Mouse (Mus musculus): ENCODE results near the gene Snai1. TPM values are rescaled to one million over a fixed set of nuclear protein-coding genes. Genes with fewer than 3 reads are reported as not detected.

Snai1 gene
- polyA plus RNA-seq, 2 experiments, result 67.9 to 123 TPM

GRCm38 (mm10) chr2:167583161-167583952 is 45.4 kb downstream of the Snai1 start:
- Histone ChIP-seq H3K27ac (replicated peaks; ENCODE audit: low read depth, low read length) (peak overlapping the region; percentile 55), H3K4me1 (ENCODE audit: control insufficient read depth, insufficient read depth, low read length) (peaks cover 36% of the 10 kb centered on the region), H3K4me2 (replicated peaks; ENCODE audit: low read depth, low read length, severe bottlenecking) (no peak overlapping the region), H3K9ac (ENCODE audit: low read depth, low read length, severe bottlenecking) (peak overlapping the region; percentile 21; the same call in 1 of the 2 replicates), H3K9me3 (ENCODE audit: control insufficient read depth, low read length) (no peaks in the 10 kb centered on the region), H3K4me3 (replicated peaks; ENCODE audit: low read length) (no peak overlapping the region), H3K36me3 (ENCODE audit: control insufficient read depth, insufficient read depth, low read length) (no peaks in the 10 kb centered on the region), H3K27me3 (ENCODE audit: control insufficient read depth, insufficient read depth, low read length) (no peaks in the 10 kb centered on the region)
- 10% methylated on average over 10 of the region's 10 CpGs for WGBS
- no peak for DNase-seq (ENCODE audit: low spot score)
- no peak for TF ChIP-seq POLR2A (IDR thresholded peaks at IDR 0.05; ENCODE audit: borderline replicate concordance, extremely low read depth, insufficient read depth, insufficient read length)
- no peak for ATAC-seq (ENCODE audit: low FRiP score, low read depth)

- H3K36me3 ChIP-seq (ENCODE audit: control insufficient read depth, insufficient read depth, low read length), result no peaks in the 10 kb centered on the region
- ATAC-seq (ENCODE audit: low FRiP score, low read depth) (no peak), DNase-seq (ENCODE audit: low spot score) (no peak)
- no peaks in the 10 kb centered on the region for H3K27me3 ChIP-seq (ENCODE audit: control insufficient read depth, insufficient read depth, low read length)
- H3K4me3 ChIP-seq (replicated peaks; ENCODE audit: low read length), result no peak overlapping the region
- H3K4me2 ChIP-seq (replicated peaks; ENCODE audit: low read depth, low read length, severe bottlenecking), result no peak overlapping the region
- 74% methylated on average over 2 of the region's 2 CpGs for WGBS
- H3K27ac ChIP-seq (replicated peaks; ENCODE audit: low read depth, low read length), result no peak overlapping the region
- H3K9me3 ChIP-seq (ENCODE audit: control insufficient read depth, low read length), result no peaks in the 10 kb centered on the region
- TF ChIP-seq POLR2A (IDR thresholded peaks at IDR 0.05; ENCODE audit: borderline replicate concordance, extremely low read depth, insufficient read depth, insufficient read length), result no peak
- H3K9ac ChIP-seq (ENCODE audit: low read depth, low read length, severe bottlenecking), result no peak overlapping the region
- H3K4me1 ChIP-seq (ENCODE audit: control insufficient read depth, insufficient read depth, low read length), result peaks cover 41% of the 10 kb centered on the region
Observed at GRCm38 (mm10) chr2:167585273-167585672, 47.3 kb downstream of the Snai1 start.

GRCm38 (mm10) chr2:167586041-167586440 is 48.0 kb downstream of the Snai1 start:
- 0 out of 2 replicates have a peak overlapping the region, but pooled peaks have one; percentile 49 for H3K27ac ChIP-seq (replicated peaks; ENCODE audit: low read depth, low read length)
- no peak overlapping the region for H3K4me2 ChIP-seq (replicated peaks; ENCODE audit: low read depth, low read length, severe bottlenecking)
- H3K4me3 ChIP-seq (replicated peaks; ENCODE audit: low read length), result no peak overlapping the region
- TF ChIP-seq POLR2A (IDR thresholded peaks at IDR 0.05; ENCODE audit: borderline replicate concordance, extremely low read depth, insufficient read depth, insufficient read length), result no peak
- no peaks in the 10 kb centered on the region for H3K36me3 ChIP-seq (ENCODE audit: control insufficient read depth, insufficient read depth, low read length)
- WGBS, result 15% methylated on average over 8 of the region's 8 CpGs
- H3K9ac ChIP-seq (ENCODE audit: low read depth, low read length, severe bottlenecking), result peak overlapping the region; percentile 25; the same call in 1 of the 2 replicates
- no peaks in the 10 kb centered on the region for H3K27me3 ChIP-seq (ENCODE audit: control insufficient read depth, insufficient read depth, low read length)
- H3K9me3 ChIP-seq (ENCODE audit: control insufficient read depth, low read length), result no peaks in the 10 kb centered on the region
- H3K4me1 ChIP-seq (ENCODE audit: control insufficient read depth, insufficient read depth, low read length), result peaks cover 41% of the 10 kb centered on the region
- DNase-seq (ENCODE audit: low spot score) (no peak), ATAC-seq (ENCODE audit: low FRiP score, low read depth) (no peak)

GRCm38 (mm10) chr2:167586976-167587375 is 49.0 kb downstream of the Snai1 start:
- H3K27me3 ChIP-seq (ENCODE audit: control insufficient read depth, insufficient read depth, low read length), result no peaks in the 10 kb centered on the region
- no peaks in the 10 kb centered on the region for H3K36me3 ChIP-seq (ENCODE audit: control insufficient read depth, insufficient read depth, low read length)
- H3K27ac ChIP-seq (replicated peaks; ENCODE audit: low read depth, low read length), result no peak overlapping the region
- peaks cover 37% of the 10 kb centered on the region for H3K4me1 ChIP-seq (ENCODE audit: control insufficient read depth, insufficient read depth, low read length)
- H3K9me3 ChIP-seq (ENCODE audit: control insufficient read depth, low read length), result no peaks in the 10 kb centered on the region
- DNase-seq (ENCODE audit: low spot score) (no peak), ATAC-seq (ENCODE audit: low FRiP score, low read depth) (no peak)
- WGBS, result 20% methylated on average over 9 of the region's 9 CpGs
- H3K4me3 ChIP-seq (replicated peaks; ENCODE audit: low read length), result no peak overlapping the region
- TF ChIP-seq POLR2A (IDR thresholded peaks at IDR 0.05; ENCODE audit: borderline replicate concordance, extremely low read depth, insufficient read depth, insufficient read length), result no peak
- H3K4me2 ChIP-seq (replicated peaks; ENCODE audit: low read depth, low read length, severe bottlenecking), result no peak overlapping the region
- H3K9ac ChIP-seq (ENCODE audit: low read depth, low read length, severe bottlenecking), result no peak overlapping the region

- Histone ChIP-seq H3K27ac (replicated peaks; ENCODE audit: low read depth, low read length) (no peak overlapping the region), H3K27me3 (ENCODE audit: control insufficient read depth, insufficient read depth, low read length) (no peaks in the 10 kb centered on the region), H3K4me2 (replicated peaks; ENCODE audit: low read depth, low read length, severe bottlenecking) (0 out of 2 replicates have a peak overlapping the region, but pooled peaks have one; percentile 1), H3K9me3 (ENCODE audit: control insufficient read depth, low read length) (no peaks in the 10 kb centered on the region), H3K4me1 (ENCODE audit: control insufficient read depth, insufficient read depth, low read length) (peaks cover 34% of the 10 kb centered on the region), H3K9ac (ENCODE audit: low read depth, low read length, severe bottlenecking) (peak overlapping the region; percentile 7; the same call in 1 of the 2 replicates), H3K36me3 (ENCODE audit: control insufficient read depth, insufficient read depth, low read length) (no peaks in the 10 kb centered on the region), H3K4me3 (replicated peaks; ENCODE audit: low read length) (no peak overlapping the region)
- WGBS, result 23% methylated on average over 20 of the region's 21 CpGs
- no peak for ATAC-seq (ENCODE audit: low FRiP score, low read depth)
- DNase-seq (ENCODE audit: low spot score), result no peak
- no peak for TF ChIP-seq POLR2A (IDR thresholded peaks at IDR 0.05; ENCODE audit: borderline replicate concordance, extremely low read depth, insufficient read depth, insufficient read length)
Observed at GRCm38 (mm10) chr2:167588774-167589577, 51.0 kb downstream of the Snai1 start.

Other genes with a start within 250 kb of the Snai1 start
- 21.8 and 23.6 TPM in 2 replicates for gene B4galt5, start 189.0 kb upstream of the Snai1 start, polyA plus RNA-seq (2012; rRNA removed)
- 23.2 and 24.5 TPM in 2 replicates for gene B4galt5, start 189.0 kb upstream of the Snai1 start, polyA plus RNA-seq (2014; fragmentation: Nextera tagmentation; extraction: Ambion mirVana)
- 43.0 and 62.1 TPM in 2 replicates for gene Slc9a8, start 116.5 kb upstream of the Snai1 start, polyA plus RNA-seq (2012; rRNA removed)
- gene Slc9a8, start 116.5 kb upstream of the Snai1 start, polyA plus RNA-seq (2014; fragmentation: Nextera tagmentation; extraction: Ambion mirVana), result 16.7 and 20.1 TPM in 2 replicates
- 83.6 and 102 TPM in 2 replicates for gene Rnf114, start 45.5 kb upstream of the Snai1 start, polyA plus RNA-seq (2012; rRNA removed)
- gene Rnf114, start 45.5 kb upstream of the Snai1 start, polyA plus RNA-seq (2014; fragmentation: Nextera tagmentation; extraction: Ambion mirVana), result 78.1 and 81.9 TPM in 2 replicates
- 17.8 and 23.0 TPM in 2 replicates for gene Spata2, start 45.3 kb upstream of the Snai1 start, polyA plus RNA-seq (2012; rRNA removed)
- gene Spata2, start 45.3 kb upstream of the Snai1 start, polyA plus RNA-seq (2014; fragmentation: Nextera tagmentation; extraction: Ambion mirVana), result 12.3 and 12.4 TPM in 2 replicates
- 137 and 158 TPM in 2 replicates for gene Ube2v1, start 93.9 kb downstream of the Snai1 start, polyA plus RNA-seq (2012; rRNA removed)
- gene Ube2v1, start 93.9 kb downstream of the Snai1 start, polyA plus RNA-seq (2014; fragmentation: Nextera tagmentation; extraction: Ambion mirVana), result 269 and 270 TPM in 2 replicates
- gene Gm20431, start 123.3 kb downstream of the Snai1 start, polyA plus RNA-seq (2012; rRNA removed), result 6.1 and 11.0 TPM in 2 replicates
- 7.5 and 16.3 TPM in 2 replicates for gene Gm20431, start 123.3 kb downstream of the Snai1 start, polyA plus RNA-seq (2014; fragmentation: Nextera tagmentation; extraction: Ambion mirVana)
- 29.7 and 36.0 TPM in 2 replicates for gene Cebpb, start 150.7 kb downstream of the Snai1 start, polyA plus RNA-seq (2012; rRNA removed)
- 20.6 and 27.4 TPM in 2 replicates for gene Cebpb, start 150.7 kb downstream of the Snai1 start, polyA plus RNA-seq (2014; fragmentation: Nextera tagmentation; extraction: Ambion mirVana)
- 58.9 and 76.0 TPM in 2 replicates for gene Tmem189, start 151.6 kb downstream of the Snai1 start, polyA plus RNA-seq (2012; rRNA removed)
- gene Tmem189, start 151.6 kb downstream of the Snai1 start, polyA plus RNA-seq (2014; fragmentation: Nextera tagmentation; extraction: Ambion mirVana), result 37.2 and 39.3 TPM in 2 replicates

Data from limb, embryonic 14.5 days (tissue).